Mouse (Mus musculus) forebrain, embryonic 10.5 days (tissue): ENCODE measurements around the gene Limd1. TPM values are rescaled to one million over a fixed set of nuclear protein-coding genes. Genes with fewer than 3 reads are reported as not detected.
A peak's percentile ranks its signal among the peaks of the same experiment; 100 is the strongest.
"Not testable (repeated sequence)": the region's sequence is repeated elsewhere in the genome, so short reads cannot be mapped to it uniquely, and the experiment has no call there.

Experiments used
- DNase-seq: peaks from one replicate; pipeline ENCODE4 v3.0.0-alpha.2; 2017; ENCODE audit warnings: low spot score; ENCODE audit errors: extremely low spot score
- H3K27ac ChIP-seq: fragments of 300-500 bp; sonication (generic); 2 replicates; pipeline ENCODE4 v1.5.1; 2016; ENCODE audit warnings: mild to moderate bottlenecking
- H3K27me3 ChIP-seq: fragments of 300-500 bp; sonication (generic); 2 replicates; pipeline ENCODE4 v1.6.1; 2016; ENCODE audit warnings: mild to moderate bottlenecking; ENCODE audit not compliant: poor library complexity, severe bottlenecking
- H3K36me3 ChIP-seq: fragments of 300-500 bp; sonication (generic); replicated peaks from 2 replicates; pipeline ENCODE4 v1.6.1; 2016; ENCODE audit warnings: mild to moderate bottlenecking, moderate library complexity
- H3K4me1 ChIP-seq: fragments of 300-500 bp; sonication (generic); 2 replicates; pipeline ENCODE4 v1.6.1; 2016
- H3K4me3 ChIP-seq: fragments of 300-500 bp; sonication (generic); 2 replicates; pipeline ENCODE4 v1.5.1; 2016; ENCODE audit warnings: mild to moderate bottlenecking, moderate library complexity
- H3K9me3 ChIP-seq: fragments of 300-500 bp; sonication (generic); 2 replicates; pipeline ENCODE4 v1.6.1; 2016; ENCODE audit warnings: mild to moderate bottlenecking, moderate library complexity
- WGBS: fragments of 180-500 bp; shearing (Covaris S2); methylation state at CpG from one replicate; pipeline ENCODE4 v1.1.7; 2016; 5-methylcytosine and 5-hydroxymethylcytosine counted together
- polyA plus RNA-seq: library from polyadenylated mRNA; unstranded; fragments of >200 nt; fragmentation: Nextera tagmentation; extraction: Ambion mirVana; gene quantifications from 2 replicates; pipeline ENCODE4 v1.2.1, GENCODE M21; 2016

The Limd1 gene
- 55.7 and 57.8 TPM in 2 replicates for polyA plus RNA-seq

GRCm38 (mm10) chr9:123478586-123479195, at the start of gene Limd1:
TSS of gene Limd1 (plus strand) at chr9:123478706.
- H3K4me1 ChIP-seq = peaks cover 55% of the 10 kb centered on the region
- DNase-seq = no peak
- no peaks in the 10 kb centered on the region for H3K27me3 ChIP-seq
- H3K9me3 ChIP-seq = no peaks in the 10 kb centered on the region; the same call in 1 of the 2 replicates
- WGBS = under 1% methylated on average over 50 of the region's 57 CpGs
- peaks cover 41% of the 10 kb centered on the region for H3K36me3 ChIP-seq
- peak within 1 kb of the TSS; percentile 72 for H3K4me3 ChIP-seq
- H3K27ac ChIP-seq = peak within 1 kb of the TSS; percentile 87

- no peak overlapping the region for H3K27ac ChIP-seq
- no peak overlapping the region for H3K4me3 ChIP-seq
- WGBS = 94% methylated on average over 4 of the region's 4 CpGs
- H3K36me3 ChIP-seq = peaks cover 3% of the 10 kb centered on the region; the same call in 1 of the 2 replicates
- no peaks in the 10 kb centered on the region for H3K4me1 ChIP-seq
- no peaks in the 10 kb centered on the region for H3K9me3 ChIP-seq
- no peaks in the 10 kb centered on the region for H3K27me3 ChIP-seq
- DNase-seq = no peak
Observed at GRCm38 (mm10) chr9:123429863-123430262, 48.6 kb upstream of the Limd1 start.

GRCm38 (mm10) chr9:123430973-123431372, 47.5 kb upstream of the Limd1 start:
- Histone ChIP-seq H3K4me1 (no peaks in the 10 kb centered on the region), H3K36me3 (peaks cover 4% of the 10 kb centered on the region), H3K4me3 (no peak overlapping the region), H3K27ac (no peak overlapping the region), H3K27me3 (no peaks in the 10 kb centered on the region), H3K9me3 (no peaks in the 10 kb centered on the region)
- no peak for DNase-seq

- Histone ChIP-seq H3K9me3 (no peaks in the 10 kb centered on the region), H3K27me3 (no peaks in the 10 kb centered on the region), H3K4me1 (no peaks in the 10 kb centered on the region), H3K4me3 (no peak overlapping the region), H3K36me3 (peaks cover 44% of the 10 kb centered on the region), H3K27ac (no peak overlapping the region)
- DNase-seq = no peak
- 87% methylated on average over 2 of the region's 2 CpGs for WGBS
Observed at GRCm38 (mm10) chr9:123438223-123438622, 40.3 kb upstream of the Limd1 start.

GRCm38 (mm10) chr9:123440230-123441058, 38.1 kb upstream of the Limd1 start:
- no peaks in the 10 kb centered on the region for H3K4me1 ChIP-seq
- no peaks in the 10 kb centered on the region for H3K27me3 ChIP-seq
- H3K27ac ChIP-seq = no peak overlapping the region
- 64% methylated on average over 5 of the region's 5 CpGs for WGBS
- H3K9me3 ChIP-seq = no peaks in the 10 kb centered on the region
- peaks cover 44% of the 10 kb centered on the region for H3K36me3 ChIP-seq
- no peak overlapping the region for H3K4me3 ChIP-seq
- DNase-seq = no peak

GRCm38 (mm10) chr9:123447101-123447500, 31.4 kb upstream of the Limd1 start:
- not testable (repeated sequence) for H3K27ac ChIP-seq, H3K9me3 ChIP-seq, H3K4me1 ChIP-seq, DNase-seq, H3K4me3 ChIP-seq, H3K27me3 ChIP-seq, H3K36me3 ChIP-seq
- 96% methylated on average over 3 of the region's 3 CpGs for WGBS

- H3K4me3 ChIP-seq = no peak overlapping the region
- H3K27me3 ChIP-seq = no peaks in the 10 kb centered on the region
- H3K4me1 ChIP-seq = no peaks in the 10 kb centered on the region
- peaks cover 3% of the 10 kb centered on the region; the same call in 1 of the 2 replicates for H3K36me3 ChIP-seq
- DNase-seq = no peak
- no peak overlapping the region for H3K27ac ChIP-seq
- H3K9me3 ChIP-seq = no peaks in the 10 kb centered on the region
Observed at GRCm38 (mm10) chr9:123448594-123448993, 29.9 kb upstream of the Limd1 start.

GRCm38 (mm10) chr9:123450174-123450573, 28.3 kb upstream of the Limd1 start:
- Histone ChIP-seq H3K4me3 (no peak overlapping the region), H3K4me1 (no peaks in the 10 kb centered on the region), H3K27ac (no peak overlapping the region), H3K36me3 (peaks cover 11% of the 10 kb centered on the region), H3K9me3 (no peaks in the 10 kb centered on the region), H3K27me3 (no peaks in the 10 kb centered on the region)
- 55% methylated on average over 2 of the region's 2 CpGs for WGBS
- no peak for DNase-seq

GRCm38 (mm10) chr9:123451772-123452171, 26.7 kb upstream of the Limd1 start:
- WGBS = 84% methylated on average over 3 of the region's 3 CpGs
- H3K4me3 ChIP-seq = no peak overlapping the region

GRCm38 (mm10) chr9:123456634-123457602, 21.6 kb upstream of the Limd1 start:
- Histone ChIP-seq H3K27me3 (0 out of 2 replicates have a peak, but pooled peaks cover 3% of the 10 kb centered on the region), H3K36me3 (peaks cover 27% of the 10 kb centered on the region), H3K4me1 (peaks cover 10% of the 10 kb centered on the region), H3K9me3 (peaks cover 3% of the 10 kb centered on the region), H3K4me3 (no peak overlapping the region), H3K27ac (peak overlapping the region; percentile 1; the same call in 1 of the 2 replicates)
- 70% methylated on average over 9 of the region's 9 CpGs for WGBS
- DNase-seq = no peak

More at GRCm38 (mm10) chr9:123451772-123452171, 26.7 kb upstream of the Limd1 start:
- no peak for DNase-seq
- Histone ChIP-seq H3K36me3 (peaks cover 14% of the 10 kb centered on the region), H3K9me3 (no peaks in the 10 kb centered on the region), H3K27ac (no peak overlapping the region), H3K4me1 (peaks cover 6% of the 10 kb centered on the region), H3K27me3 (no peaks in the 10 kb centered on the region)

GRCm38 (mm10) chr9:123457603-123458002, 20.9 kb upstream of the Limd1 start:
- WGBS = 81% methylated on average over 2 of the region's 2 CpGs
- peaks cover 4% of the 10 kb centered on the region for H3K9me3 ChIP-seq
- H3K4me1 ChIP-seq = peaks cover 10% of the 10 kb centered on the region
- H3K27me3 ChIP-seq = 0 out of 2 replicates have a peak, but pooled peaks cover 4% of the 10 kb centered on the region
- H3K36me3 ChIP-seq = peaks cover 27% of the 10 kb centered on the region
- no peak overlapping the region for H3K27ac ChIP-seq
- no peak overlapping the region for H3K4me3 ChIP-seq
- no peak for DNase-seq

- 74% methylated on average over 4 of the region's 4 CpGs for whole genome bisulfite sequencing
- H3K9me3 ChIP-seq = no peaks in the 10 kb centered on the region
- no peak for DNase-seq
- no peaks in the 10 kb centered on the region for H3K4me1 ChIP-seq
- no peaks in the 10 kb centered on the region for H3K27me3 ChIP-seq
- no peak overlapping the region for H3K4me3 ChIP-seq
- peaks cover 8% of the 10 kb centered on the region for H3K36me3 ChIP-seq
- H3K27ac ChIP-seq = no peak overlapping the region
Observed at GRCm38 (mm10) chr9:123467141-123467620, 11.3 kb upstream of the Limd1 start.
